Mouse (Mus musculus): ENCODE measurements at regions not wholly inside any gene's neighbourhood (a gene's known extent, or its start where the extent isn't known, plus 50 kb on each side); places are given as distances from the start of the nearest gene placed in this dataset.
A peak's percentile ranks its signal among the peaks of the same experiment; 100 is the strongest.
"Not testable (repeated sequence)": the region's sequence is repeated elsewhere in the genome, so short reads cannot be mapped to it uniquely, and the experiment has no call there.

DNA sequence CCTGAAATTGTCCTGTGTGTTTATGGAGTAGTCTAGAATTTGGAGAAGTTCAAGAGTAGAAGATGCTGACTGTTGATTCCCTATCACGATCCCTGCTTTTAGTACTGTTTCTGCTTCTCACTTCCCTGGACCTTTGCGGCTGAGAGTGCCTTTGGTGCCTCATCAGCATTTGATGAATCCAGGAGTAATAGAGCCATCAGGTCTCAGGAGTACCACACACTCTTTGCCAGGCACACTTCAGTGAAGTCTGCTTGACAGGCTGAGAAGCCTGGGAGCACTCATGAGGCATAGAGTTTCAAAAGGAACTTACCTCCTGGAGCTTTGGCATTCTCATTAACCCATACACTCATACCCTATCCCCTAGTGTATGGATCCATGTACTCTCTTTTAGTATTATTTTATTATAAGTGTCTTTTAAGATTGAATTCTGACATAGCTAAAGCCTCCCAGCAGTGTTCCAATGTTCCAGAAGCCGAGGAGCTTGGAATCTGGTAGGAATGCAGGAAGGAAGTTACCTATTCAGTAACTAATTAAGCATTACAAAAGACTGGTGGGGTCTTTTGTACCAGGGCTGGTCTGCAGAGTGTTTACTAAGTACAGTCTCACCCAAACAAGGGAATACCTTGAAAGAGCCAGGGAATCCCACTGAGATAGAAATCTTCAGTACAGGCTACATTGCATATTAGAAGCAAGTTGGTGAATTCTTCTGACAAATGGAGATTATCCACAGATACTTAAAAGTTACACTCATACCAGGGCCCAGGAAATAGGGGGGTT lies 139.7 kb downstream of the Tex13c3 start:
- DNase-seq = not testable (repeated sequence)

- DNase-seq = no peak
Measured at GRCm38 (mm10) chrX:19313286-19313685, 167.8 kb downstream of the Tex13c3 start.

DNA sequence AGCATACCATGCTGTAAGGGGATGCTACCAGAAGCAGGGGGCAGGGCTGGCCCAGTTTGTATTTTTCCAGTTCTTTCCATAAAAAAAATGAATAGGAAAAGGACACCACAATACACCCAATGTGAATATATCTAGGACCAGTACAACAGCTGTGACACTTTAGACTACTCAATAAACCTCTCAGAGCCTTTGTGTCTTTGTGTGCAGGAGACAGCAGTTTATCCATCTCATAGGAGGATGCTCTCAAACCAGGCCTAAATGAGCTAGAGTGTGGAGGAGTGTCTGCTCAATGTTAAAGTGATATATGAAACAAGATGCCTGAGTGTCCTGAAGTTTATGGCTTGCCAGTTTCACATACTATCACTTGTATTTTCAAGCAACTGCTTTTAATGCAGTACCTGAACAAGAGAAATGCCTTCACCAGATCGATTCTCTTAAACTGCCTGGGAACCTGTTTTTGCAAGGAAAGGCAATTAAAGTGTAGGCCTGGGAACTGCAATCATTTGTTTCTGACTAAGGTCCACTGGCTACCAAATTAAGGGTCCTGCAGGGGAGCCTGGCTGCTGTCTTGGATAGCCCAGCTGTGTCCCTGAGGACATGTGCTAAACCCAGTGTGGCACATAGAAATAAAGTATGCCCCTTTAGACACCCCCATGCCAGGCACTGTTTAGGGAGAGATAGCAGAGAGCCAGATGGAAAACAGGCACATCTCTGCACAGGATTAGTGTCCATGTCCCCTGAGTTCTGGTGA lies 169.1 kb downstream of the Tex13c3 start:
- DNase-seq = no peak

GRCm38 (mm10) chrX:19311377-19311776 lies 169.7 kb downstream of the Tex13c3 start:
- DNase-seq = no peak

DNA sequence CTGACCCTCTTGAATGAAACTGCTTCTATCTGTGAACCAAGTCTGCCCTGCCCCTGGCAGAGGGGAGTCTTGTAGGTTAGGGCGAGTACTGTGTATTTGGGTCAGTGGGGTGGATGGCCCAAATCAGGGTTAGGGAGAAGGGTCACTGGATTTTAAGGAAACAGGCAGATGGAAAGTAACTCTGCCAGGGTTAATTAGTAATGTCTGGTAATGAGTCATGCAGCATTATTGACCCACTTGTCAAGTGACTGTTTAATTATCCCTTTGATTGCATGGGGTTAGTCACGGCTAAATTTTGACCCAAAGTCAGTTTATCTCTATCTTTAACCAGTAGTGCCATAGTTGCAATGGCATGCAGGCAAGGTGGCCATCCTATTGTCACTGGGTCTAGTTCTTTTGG lies 192.9 kb downstream of the Tex13c3 start:
- no peak for DNase-seq

DNA sequence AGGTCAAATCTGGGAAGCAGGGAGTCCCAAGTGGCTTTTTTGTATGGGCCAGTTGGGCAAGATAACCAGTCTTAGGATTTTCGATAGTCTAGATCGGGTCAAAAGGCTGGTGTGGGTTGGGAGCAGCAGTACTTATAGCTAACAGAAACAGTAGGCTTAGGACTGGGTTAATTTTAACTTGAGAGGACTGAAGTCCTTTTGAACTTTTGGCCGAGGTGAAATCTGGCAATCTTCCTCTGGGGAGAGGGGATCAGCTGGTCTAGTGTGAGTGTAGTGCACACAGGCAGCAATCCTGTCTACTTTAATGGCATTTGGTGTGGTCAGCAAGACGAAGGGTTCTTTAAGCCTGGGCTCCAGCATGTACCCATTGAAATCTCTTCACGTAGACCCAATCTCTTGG lies 194.7 kb downstream of the Tex13c3 start:
- DNase-seq = no peak

DNA sequence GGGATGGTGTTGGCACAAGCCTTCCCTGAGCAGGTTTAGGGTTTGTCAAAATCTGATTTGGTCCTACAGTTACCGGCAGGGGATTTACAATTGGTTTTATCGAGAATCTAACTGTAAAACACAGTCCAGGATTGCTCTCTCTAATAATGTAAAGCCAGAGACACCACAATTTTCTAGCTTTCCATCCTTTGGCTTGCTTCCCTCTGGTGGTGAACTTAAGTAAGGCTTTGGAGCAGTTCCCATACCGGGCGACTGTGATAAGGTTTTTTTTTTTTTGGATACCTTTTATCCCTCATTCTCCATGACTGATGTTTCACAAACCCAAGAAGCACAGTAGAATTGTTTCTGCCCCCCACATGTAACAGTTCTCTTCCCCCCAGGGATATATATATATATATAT lies 195.3 kb downstream of the Tex13c3 start:
- DNase-seq = no peak

DNA sequence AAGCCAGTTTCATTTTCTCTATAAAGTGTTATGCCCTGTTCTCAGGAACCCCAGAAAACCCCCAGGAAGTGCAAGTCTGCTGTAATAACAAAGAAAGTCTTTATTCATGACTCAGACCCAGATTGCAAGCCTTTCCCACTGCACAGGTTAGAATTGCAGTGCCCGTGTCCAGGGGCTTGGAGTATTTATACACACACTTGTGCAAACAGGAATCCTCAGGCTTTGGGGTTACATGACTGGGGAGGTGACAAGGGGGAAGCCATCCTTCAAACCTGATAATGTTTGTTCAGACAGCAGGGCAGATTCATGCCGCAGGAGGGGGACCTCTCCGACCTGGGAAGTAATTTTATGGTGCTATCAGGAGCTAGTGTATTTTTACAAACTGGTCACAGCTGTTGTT lies 198.0 kb downstream of the Tex13c3 start:
- DNase-seq = no peak

DNA sequence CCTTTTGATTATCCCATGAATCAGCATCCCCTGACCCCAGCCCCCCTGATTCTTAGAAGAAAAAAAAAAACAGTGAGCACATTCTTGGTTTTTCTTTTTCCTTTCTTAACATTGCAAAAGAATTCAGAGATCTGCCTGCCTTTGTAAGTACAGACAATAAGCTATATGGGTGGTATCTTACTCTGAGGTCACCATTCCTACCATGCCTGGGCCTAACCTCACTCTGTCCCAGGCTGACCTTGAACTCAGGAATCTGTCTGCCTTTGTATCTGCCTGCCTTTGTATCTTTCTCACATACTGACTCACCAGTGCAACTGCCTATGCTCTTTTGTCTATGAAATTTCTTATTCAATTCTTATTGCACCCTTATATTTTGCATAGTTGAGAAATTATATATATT lies 216.9 kb downstream of the Tex13c3 start:
- DNase-seq = no peak

GRCm38 (mm10) chrX:19246777-19247619 lies 234.1 kb downstream of the Tex13c3 start:
- DNase-seq = no peak

GRCm38 (mm10) chrX:19237738-19238261 lies 243.3 kb downstream of the Tex13c3 start:
- peak; percentile 46 for DNase-seq

DNA sequence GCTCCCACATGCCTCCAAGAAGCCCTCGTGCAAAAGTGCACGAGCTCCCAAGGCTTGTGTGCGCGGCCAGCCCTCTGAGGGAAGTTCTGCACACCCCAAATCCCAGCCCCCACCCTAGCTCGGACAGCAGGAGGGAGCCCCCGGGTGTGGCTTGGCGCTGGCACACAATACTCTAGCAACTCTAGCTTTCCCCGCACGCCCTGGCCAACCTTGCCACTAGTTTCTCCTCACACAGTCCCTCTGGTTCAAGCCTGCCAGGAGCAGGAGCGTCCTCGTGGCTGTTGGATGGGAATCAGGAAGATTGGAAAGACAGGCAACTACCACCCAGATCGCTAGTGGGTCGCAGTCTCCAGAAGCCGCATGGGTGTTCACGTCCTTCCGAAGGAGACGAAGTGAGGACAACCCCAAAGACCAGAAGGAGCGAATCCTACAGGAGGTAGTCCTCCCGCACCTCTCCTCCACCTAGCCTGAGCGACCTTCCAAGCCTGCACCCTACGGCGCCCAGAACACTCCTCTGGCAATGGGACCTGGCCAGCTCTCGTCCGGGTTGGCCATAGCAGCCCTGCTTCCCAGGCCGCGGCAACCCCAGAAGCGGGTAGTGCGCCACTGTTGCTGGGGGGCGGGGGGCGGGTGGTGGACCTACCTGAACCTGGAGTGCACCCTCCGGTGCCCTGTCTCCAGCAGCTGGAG lies 243.9 kb downstream of the Tex13c3 start:
- DNase-seq = peak; percentile 6

GRCm38 (mm10) chrX:19235449-19235848 lies 245.7 kb downstream of the Tex13c3 start:
- DNase-seq = no peak

GRCm38 (mm10) chrX:19231823-19232222 lies 249.3 kb downstream of the Tex13c3 start:
- no peak for DNase-seq

DNA sequence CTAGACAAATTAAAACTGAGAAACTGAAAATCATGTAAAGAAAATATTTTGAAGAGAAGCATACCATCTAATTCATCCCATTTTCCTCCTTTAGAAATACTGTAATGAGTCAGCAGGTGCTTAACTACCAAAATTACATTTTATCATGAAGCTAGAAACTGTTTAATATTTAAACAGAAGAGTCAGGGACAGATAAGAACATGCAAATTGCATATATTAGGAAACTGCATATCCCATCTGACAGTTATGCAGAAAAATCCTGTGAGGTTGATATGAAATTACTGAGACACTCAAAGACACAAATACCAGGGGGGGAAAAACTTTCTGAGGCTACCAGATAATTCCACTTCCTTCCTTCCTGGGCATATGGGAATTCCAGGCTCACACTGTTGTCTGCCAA lies 257.8 kb downstream of the Tex13c3 start:
- no peak for DNase-seq

- DNase-seq = no peak
Measured at GRCm38 (mm10) chrX:19220785-19221496, 260.2 kb downstream of the Tex13c3 start.

DNA sequence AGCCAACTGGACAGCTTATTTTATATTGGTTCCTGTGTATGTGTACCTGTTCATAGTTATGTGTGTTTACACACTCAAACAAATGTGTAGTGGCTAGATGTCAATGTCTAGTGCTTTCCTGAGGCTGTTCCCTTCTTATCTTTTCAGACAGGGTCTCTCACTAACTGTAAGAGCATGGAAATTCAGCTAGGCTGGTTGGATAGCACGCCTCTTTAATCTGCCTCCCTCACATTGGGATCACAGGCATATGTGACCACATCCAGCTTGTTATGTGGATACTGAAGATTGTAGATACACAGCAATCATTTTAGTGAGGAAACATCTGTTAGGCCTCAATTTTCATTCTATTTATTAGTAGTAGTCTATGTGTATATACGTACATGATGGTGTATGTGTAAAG lies 261.4 kb downstream of the Tex13c3 start:
- no peak for DNase-seq

DNA sequence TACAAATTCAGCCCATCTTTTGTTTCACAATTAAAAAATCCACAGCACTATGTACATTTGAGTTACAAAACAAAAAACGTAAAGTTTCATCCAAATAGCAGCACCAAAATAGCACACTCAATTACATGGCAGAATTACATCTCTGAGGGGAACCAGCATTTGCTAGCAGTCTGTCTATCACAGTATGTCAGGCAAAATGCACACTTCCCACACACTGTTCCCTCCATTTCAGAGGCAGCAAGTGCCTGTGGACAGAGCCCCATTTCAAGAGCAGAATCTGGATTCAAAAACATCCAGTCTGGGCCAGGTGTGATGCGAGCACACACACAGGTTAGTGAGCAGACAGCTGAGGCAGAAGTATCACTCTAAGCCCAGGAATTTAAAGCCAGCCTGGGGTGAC lies 261.8 kb downstream of the Tex13c3 start:
- no peak for DNase-seq

DNA sequence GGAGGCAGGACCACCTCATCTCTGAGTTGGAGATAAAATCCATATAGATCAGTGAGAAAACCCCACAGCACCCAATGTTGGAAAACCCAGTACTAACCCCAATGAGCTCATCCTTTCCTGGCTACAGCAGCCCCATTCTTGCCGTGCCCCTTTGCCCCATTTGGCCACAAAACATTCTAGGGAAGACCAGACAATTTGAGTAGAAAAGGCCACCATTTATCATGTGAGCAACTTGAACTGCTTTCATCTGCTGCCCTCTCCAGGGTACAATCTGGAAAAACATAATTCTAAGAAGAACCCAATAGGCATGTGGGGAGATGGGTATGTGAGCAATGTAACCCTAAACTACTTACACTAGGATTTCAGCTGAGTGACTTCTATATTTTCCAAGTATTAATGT lies 274.7 kb downstream of the Tex13c3 start:
- DNase-seq = no peak

DNA sequence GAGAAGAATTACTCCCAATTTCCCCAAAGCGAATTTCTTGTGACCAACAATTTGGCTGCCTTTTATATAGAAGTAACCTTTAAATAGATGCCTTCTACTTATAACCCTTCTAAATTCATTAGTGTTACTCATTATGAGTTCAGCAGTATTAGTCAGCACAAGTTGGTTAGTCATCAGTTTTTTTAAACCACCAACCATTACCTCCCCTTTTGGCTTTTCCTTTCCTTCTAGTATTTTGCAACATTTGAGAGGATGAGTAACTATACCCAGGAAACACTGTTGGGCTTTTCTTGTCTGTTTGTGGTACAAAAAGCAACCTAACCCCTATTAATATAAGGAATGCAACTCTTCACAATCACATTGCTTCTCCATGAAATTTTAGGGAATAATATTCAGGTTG lies 278.6 kb downstream of the Tex13c3 start:
- no peak for DNase-seq

- DNase-seq = no peak
Measured at GRCm38 (mm10) chrX:19201383-19201782, 279.7 kb downstream of the Tex13c3 start.

Measured in adrenal gland, postnatal 25 days (tissue).